Mouse (Mus musculus) forebrain, embryonic 16.5 days (tissue): ENCODE measurements at regions not wholly inside any gene's neighbourhood (a gene's known extent, or its start where the extent isn't known, plus 50 kb on each side); places are given as distances from the start of the nearest gene placed in this dataset.
A peak's percentile ranks its signal among the peaks of the same experiment; 100 is the strongest.

Experiments
- ATAC-seq: fragments of 200-750 bp; cut with Nextera tagmentation; 2 replicates; pipeline ENCODE4 v1.8.0; 2017; ENCODE audit warnings: mild to moderate bottlenecking, moderate library complexity
- H3K27ac ChIP-seq: fragments of 300-500 bp; sonication (generic); 2 replicates; pipeline ENCODE4 v1.5.1; 2014; ENCODE audit warnings: low read length, control low read depth
- H3K27me3 ChIP-seq: fragments of 300-500 bp; sonication (generic); replicated peaks from 2 replicates; pipeline ENCODE4 v1.6.1; 2014; ENCODE audit warnings: low read length; ENCODE audit not compliant: control insufficient read depth, insufficient read depth
- H3K36me3 ChIP-seq: fragments of 300-500 bp; sonication (generic); 2 replicates; pipeline ENCODE4 v1.6.1; 2014; ENCODE audit not compliant: control insufficient read depth, insufficient read depth
- H3K4me1 ChIP-seq: fragments of 300-500 bp; sonication (generic); replicated peaks from 2 replicates; pipeline ENCODE4 v1.6.1; 2014; ENCODE audit warnings: low read length; ENCODE audit not compliant: control insufficient read depth, insufficient read depth
- H3K4me2 ChIP-seq: fragments of 300-500 bp; sonication (generic); 2 replicates; pipeline ENCODE4 v1.6.1; 2014; ENCODE audit warnings: mild to moderate bottlenecking, low read length, control low read depth
- H3K4me3 ChIP-seq: fragments of 300-500 bp; sonication (generic); replicated peaks from 2 replicates; pipeline ENCODE4 v1.5.1; 2014; ENCODE audit warnings: mild to moderate bottlenecking, low read length, control low read depth
- H3K9ac ChIP-seq: fragments of 300-500 bp; sonication (generic); replicated peaks from 2 replicates; pipeline ENCODE4 v1.6.1; 2014; ENCODE audit warnings: low read depth, low read length, control low read depth
- H3K9me3 ChIP-seq: fragments of 300-500 bp; sonication (generic); 2 replicates; pipeline ENCODE4 v1.6.1; 2016; ENCODE audit warnings: low read length; ENCODE audit not compliant: control insufficient read depth
- WGBS: fragments of 180-500 bp; shearing (Covaris S2); extraction: QIAGEN DNeasy Blood & Tissue Kit; methylation state at CpG from one replicate; pipeline ENCODE4 v1.1.7; 2014; 5-methylcytosine and 5-hydroxymethylcytosine counted together

DNA sequence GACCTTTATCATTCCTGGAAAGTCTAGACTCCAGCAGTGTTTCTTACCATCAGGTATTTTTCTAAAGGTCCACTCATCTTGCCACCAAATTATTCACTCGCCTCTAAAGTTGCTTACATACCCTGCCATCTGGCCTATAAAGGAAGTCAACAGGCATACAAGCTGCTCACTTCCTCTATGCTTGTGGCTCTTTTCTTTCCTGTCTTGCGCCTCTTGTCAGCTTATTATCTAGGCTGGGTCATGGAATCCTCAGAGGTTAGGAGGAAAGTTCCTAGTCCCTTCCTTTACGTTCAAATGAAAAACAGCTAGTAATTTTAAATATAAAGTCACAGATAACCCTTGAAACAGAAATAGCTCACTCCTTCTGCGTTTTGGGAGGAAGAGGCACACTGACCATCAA is 97.9 kb downstream of the Lipi start:
- no peak overlapping the region for H3K27ac ChIP-seq
- no peak overlapping the region for H3K9ac ChIP-seq
- no peaks in the 10 kb centered on the region for H3K4me1 ChIP-seq
- no peak overlapping the region for H3K4me3 ChIP-seq
- H3K27me3 ChIP-seq: no peaks in the 10 kb centered on the region
- WGBS: 80% methylated on average over 4 of the region's 4 CpGs
- no peak overlapping the region for H3K4me2 ChIP-seq
- no peaks in the 10 kb centered on the region for H3K36me3 ChIP-seq
- no peak for ATAC-seq
- H3K9me3 ChIP-seq: no peaks in the 10 kb centered on the region

DNA sequence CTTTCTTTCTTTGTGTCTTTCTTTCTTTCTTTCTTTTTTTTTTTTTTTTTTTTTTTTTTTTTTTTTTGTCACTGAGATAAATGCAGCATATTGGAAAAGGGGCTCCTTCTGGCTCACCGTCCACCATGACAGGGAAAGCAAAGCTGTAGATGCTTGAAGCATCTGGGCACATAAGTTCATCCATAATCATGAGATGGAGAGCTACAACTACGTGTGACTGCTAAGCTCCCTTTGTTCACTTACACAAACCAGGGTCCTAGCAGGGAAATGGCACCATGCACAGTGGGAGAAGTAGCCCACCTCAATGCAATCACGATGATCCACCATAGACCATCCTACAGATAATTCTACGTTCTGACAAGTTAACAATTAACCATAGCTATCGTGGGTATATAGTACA is 102.0 kb downstream of the Lipi start:
- Histone ChIP-seq H3K36me3 (no peaks in the 10 kb centered on the region), H3K4me3 (no peak overlapping the region), H3K9me3 (no peaks in the 10 kb centered on the region), H3K4me1 (no peaks in the 10 kb centered on the region), H3K27ac (no peak overlapping the region), H3K9ac (no peak overlapping the region), H3K27me3 (no peaks in the 10 kb centered on the region), H3K4me2 (no peak overlapping the region)
- WGBS: 70% methylated on average over 5 of the region's 5 CpGs
- peak; percentile 75 for ATAC-seq

DNA sequence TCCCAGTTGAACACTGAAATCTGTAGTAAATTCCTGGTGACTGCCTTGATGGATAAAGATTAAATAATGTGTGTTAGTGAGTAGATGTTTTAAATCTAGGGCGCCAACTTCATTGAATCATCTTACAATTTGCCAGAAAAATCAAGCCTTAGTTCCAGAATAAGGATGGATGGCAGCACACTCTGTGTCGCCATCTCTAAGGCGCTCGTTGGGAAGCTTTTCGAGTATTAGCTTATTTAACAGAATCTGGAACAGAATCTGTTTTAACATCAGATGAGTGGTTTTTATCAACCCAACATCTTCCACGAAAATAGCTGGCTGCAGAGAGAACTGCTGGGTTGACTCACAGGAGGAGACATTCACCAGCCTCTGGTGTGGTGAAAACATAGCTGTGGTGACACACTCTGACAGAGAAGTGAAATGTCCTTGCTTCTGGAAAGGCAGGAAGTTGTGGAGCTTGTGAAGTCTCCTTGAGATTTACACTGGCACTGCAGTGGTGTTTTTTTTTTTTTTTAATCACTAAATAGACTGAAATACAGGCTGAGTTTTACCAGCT is 120.4 kb downstream of the Lipi start:
- no peak for ATAC-seq
- 89% methylated on average over 6 of the region's 6 CpGs for WGBS

DNA sequence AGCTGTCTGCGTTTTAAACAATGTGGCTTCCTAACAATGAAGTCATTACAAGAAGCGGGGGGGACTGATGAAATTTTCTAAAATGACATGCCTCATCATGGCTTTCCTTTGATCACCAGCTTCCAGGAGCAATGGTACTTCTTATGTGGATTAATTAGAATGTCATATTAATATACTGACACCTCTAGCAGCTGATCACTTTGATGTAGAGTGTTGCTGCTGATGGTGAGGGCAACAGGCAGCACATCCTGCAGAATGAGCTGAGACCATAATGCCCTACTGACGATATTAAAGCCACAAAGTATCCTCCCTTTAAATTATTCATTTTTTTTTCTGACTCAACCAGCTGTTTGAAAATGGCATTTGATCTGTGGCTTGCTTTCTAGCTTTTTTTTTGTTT is 123.7 kb downstream of the Lipi start:
- H3K36me3 ChIP-seq: no peaks in the 10 kb centered on the region
- WGBS: 75% methylated on average over 3 of the region's 3 CpGs
- no peaks in the 10 kb centered on the region for H3K9me3 ChIP-seq
- no peaks in the 10 kb centered on the region for H3K4me1 ChIP-seq
- H3K27me3 ChIP-seq: no peaks in the 10 kb centered on the region
- no peak for ATAC-seq
- H3K9ac ChIP-seq: no peak overlapping the region
- H3K4me3 ChIP-seq: no peak overlapping the region
- no peak overlapping the region for H3K4me2 ChIP-seq
- no peak overlapping the region for H3K27ac ChIP-seq

More for the DNA sequence above, 120.4 kb downstream of the Lipi start:
- no peaks in the 10 kb centered on the region for H3K27me3 ChIP-seq
- H3K27ac ChIP-seq: no peak overlapping the region
- H3K4me3 ChIP-seq: no peak overlapping the region
- H3K4me2 ChIP-seq: no peak overlapping the region
- H3K9ac ChIP-seq: no peak overlapping the region
- no peaks in the 10 kb centered on the region for H3K9me3 ChIP-seq
- no peaks in the 10 kb centered on the region for H3K36me3 ChIP-seq
- no peaks in the 10 kb centered on the region for H3K4me1 ChIP-seq

DNA sequence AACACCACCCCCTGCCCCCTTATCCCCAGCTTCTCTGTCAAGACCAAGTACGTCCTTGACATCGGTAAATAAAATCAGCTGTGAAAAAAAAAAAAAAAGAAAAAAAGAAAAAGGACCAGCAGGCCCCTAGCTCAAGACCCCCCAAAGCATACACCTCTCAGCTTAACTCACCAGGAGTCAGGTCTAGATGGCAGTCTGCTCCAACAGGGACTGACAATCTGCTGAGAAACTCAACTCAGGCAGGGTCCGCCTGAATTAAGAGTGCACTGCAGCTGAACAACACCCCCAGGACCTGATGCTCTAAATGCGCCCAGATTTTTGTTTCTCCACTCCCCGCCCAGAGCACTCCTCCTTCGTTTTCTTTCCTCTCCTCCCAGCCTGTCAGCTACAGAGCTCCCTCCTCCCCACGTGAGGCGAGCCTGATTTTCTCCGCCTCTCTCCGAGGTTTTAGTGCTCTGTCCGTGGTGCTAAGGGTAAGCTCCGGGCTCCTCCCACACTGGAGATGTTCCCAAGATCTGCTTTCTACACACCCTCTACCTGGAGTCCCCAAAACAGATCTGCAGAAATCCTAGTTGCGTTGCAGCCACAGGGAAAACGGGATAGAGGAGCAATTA is 138.9 kb downstream of the Lipi start:
- H3K4me2 ChIP-seq: peak overlapping the region; percentile 60
- H3K4me1 ChIP-seq: peaks cover 7% of the 10 kb centered on the region; the same call in 1 of the 2 replicates
- H3K36me3 ChIP-seq: no peaks in the 10 kb centered on the region
- no peaks in the 10 kb centered on the region for H3K27me3 ChIP-seq
- peak overlapping the region; percentile 39 for H3K9ac ChIP-seq
- H3K9me3 ChIP-seq: no peaks in the 10 kb centered on the region
- ATAC-seq: peak; percentile 86
- no peak overlapping the region for H3K27ac ChIP-seq
- H3K4me3 ChIP-seq: peak overlapping the region; percentile 40
- WGBS: 3% methylated on average over 14 of the region's 14 CpGs

DNA sequence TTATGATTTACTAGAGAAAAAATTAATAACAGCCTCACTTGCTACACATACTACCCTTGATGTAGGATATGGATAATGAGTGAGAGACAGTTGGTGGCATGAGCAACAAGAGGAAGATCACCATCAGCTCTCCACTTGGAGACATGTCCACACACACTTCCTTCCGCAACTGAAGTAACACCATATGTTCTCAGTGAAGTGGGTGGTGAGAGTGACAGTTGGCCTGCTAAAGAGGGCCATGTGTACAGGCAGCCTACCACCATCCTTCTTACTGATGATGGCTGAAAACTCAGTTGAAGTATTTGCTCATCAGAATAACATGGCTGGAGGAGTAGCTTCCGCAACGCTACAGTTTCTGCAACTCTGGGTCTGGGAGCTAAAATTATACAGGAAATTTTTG is 146.6 kb downstream of the Lipi start:
- Histone ChIP-seq H3K4me2 (no peak overlapping the region), H3K9ac (no peak overlapping the region), H3K36me3 (no peaks in the 10 kb centered on the region), H3K9me3 (no peaks in the 10 kb centered on the region), H3K4me1 (no peaks in the 10 kb centered on the region), H3K27me3 (no peaks in the 10 kb centered on the region), H3K27ac (no peak overlapping the region), H3K4me3 (no peak overlapping the region)
- 97% methylated on average over 3 of the region's 3 CpGs for WGBS
- no peak for ATAC-seq

DNA sequence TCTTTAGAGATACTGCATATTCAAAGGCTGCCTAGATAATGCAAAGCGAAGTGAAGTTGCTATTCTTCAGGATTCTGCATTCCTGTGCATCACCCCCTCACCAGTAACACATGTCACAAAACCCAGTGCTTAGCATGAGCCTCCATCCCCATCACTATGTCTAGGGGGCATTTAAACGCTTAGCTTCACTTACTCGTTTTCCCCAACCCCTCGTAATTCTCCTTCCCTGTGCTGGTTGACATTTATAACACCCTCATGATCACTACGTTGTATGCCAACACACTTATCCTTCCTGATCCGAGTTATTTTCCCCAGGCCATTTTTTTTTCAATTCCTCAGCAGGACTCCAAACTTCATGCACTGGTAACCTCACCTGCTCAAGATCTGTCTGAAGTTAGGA is 152.6 kb downstream of the Lipi start:
- 79% methylated on average over 6 of the region's 6 CpGs for WGBS

DNA sequence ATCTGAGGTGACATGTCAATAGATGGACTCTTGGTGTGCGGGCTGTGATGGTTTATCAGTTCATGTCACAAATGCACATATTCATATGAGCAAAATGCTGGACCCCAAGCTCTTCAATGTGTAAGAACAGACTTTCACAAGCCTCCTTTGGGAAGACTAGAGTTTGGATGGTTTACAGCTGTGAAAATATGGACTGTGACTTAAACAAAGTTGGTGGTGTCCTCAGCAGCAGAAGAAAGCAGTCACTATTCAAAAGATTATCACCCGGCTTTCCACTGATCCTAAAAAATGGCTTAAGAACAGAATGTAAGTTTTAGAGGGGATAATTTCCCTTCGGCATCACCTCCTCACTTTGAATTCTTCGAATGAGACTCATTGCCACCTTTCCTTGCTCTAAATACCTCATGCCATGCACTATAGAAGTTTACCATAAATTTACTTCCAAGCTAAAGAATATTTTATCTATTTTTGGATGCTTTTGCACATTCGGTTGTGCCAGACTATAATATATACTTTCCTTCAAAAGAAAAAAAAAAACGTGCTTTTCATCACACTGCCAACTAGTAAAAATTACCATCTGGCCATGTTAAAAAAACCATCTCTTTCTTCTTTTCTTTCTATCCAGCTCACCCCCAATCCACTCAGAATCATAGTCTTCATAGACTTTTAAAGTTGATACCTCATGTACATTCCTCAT is 201.2 kb downstream of the Lipi start:
- Histone ChIP-seq H3K4me3 (no peak overlapping the region), H3K4me1 (no peaks in the 10 kb centered on the region), H3K9me3 (no peaks in the 10 kb centered on the region), H3K36me3 (no peaks in the 10 kb centered on the region), H3K4me2 (no peak overlapping the region), H3K9ac (no peak overlapping the region), H3K27me3 (no peaks in the 10 kb centered on the region), H3K27ac (no peak overlapping the region; the same call in 1 of the 2 replicates)
- no peak for ATAC-seq
- 70% methylated on average over 6 of the region's 6 CpGs for WGBS

More for the DNA sequence above, 152.6 kb downstream of the Lipi start:
- Histone ChIP-seq H3K4me3 (no peak overlapping the region), H3K4me2 (no peak overlapping the region), H3K27me3 (no peaks in the 10 kb centered on the region), H3K27ac (no peak overlapping the region), H3K9ac (no peak overlapping the region), H3K36me3 (no peaks in the 10 kb centered on the region), H3K9me3 (no peaks in the 10 kb centered on the region), H3K4me1 (no peaks in the 10 kb centered on the region)
- no peak for ATAC-seq

DNA sequence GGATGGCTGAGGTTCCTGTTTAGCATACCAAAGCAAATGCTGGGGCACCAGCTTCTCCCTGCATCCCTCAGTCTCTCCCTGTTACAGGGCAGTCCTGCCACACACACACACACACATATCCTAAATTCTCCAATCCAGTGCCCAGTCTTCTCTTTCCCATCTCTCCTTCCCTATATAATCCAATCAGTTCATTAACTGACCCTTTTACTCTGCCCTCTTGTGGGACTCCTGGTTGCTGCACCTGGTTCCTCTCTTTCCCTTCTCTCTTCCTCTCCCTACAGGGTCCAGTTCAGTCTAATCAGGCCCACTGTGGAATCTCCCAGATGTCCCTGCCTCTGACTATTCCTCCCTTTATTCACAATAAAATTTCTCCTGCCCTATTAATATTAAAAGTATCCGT is 204.7 kb downstream of the Lipi start:
- Histone ChIP-seq H3K9ac (no peak overlapping the region), H3K9me3 (no peaks in the 10 kb centered on the region), H3K36me3 (no peaks in the 10 kb centered on the region), H3K27me3 (no peaks in the 10 kb centered on the region), H3K4me1 (no peaks in the 10 kb centered on the region), H3K4me2 (no peak overlapping the region), H3K4me3 (no peak overlapping the region), H3K27ac (no peak overlapping the region)
- WGBS: 54% methylated on average over 1 of the region's 1 CpGs
- ATAC-seq: no peak
